Mouse (Mus musculus) lung, embryonic 16.5 days (tissue): ENCODE measurements around the gene Padi4. TPM values are rescaled to one million over a fixed set of nuclear protein-coding genes. Genes with fewer than 3 reads are reported as not detected.

Experiments
- ATAC-seq: fragments of 200-750 bp; cut with Nextera tagmentation; 2 replicates; pipeline ENCODE4 v1.8.0; 2017; ENCODE audit warnings: low read depth, mild to moderate bottlenecking, moderate library complexity
- H3K27ac ChIP-seq: fragments of 300-500 bp; sonication (generic); 2 replicates; pipeline ENCODE4 v1.5.1; 2014; ENCODE audit warnings: mild to moderate bottlenecking, control low read depth, low read length
- H3K27me3 ChIP-seq: fragments of 300-500 bp; sonication (generic); 2 replicates; pipeline ENCODE4 v1.6.1; 2014; ENCODE audit warnings: low read depth, low read length, mixed read lengths; ENCODE audit not compliant: control insufficient read depth, insufficient read depth
- H3K36me3 ChIP-seq: fragments of 300-500 bp; sonication (generic); 2 replicates; pipeline ENCODE4 v1.6.1; 2014; ENCODE audit warnings: low read length; ENCODE audit not compliant: control insufficient read depth, insufficient read depth
- H3K4me1 ChIP-seq: fragments of 300-500 bp; sonication (generic); replicated peaks from 2 replicates; pipeline ENCODE4 v1.6.1; 2014; ENCODE audit warnings: low read length, mixed read lengths; ENCODE audit not compliant: control insufficient read depth, insufficient read depth
- H3K4me2 ChIP-seq: fragments of 300-500 bp; sonication (generic); 2 replicates; pipeline ENCODE4 v1.6.1; 2014; ENCODE audit warnings: low read depth, low read length, control low read depth
- H3K4me3 ChIP-seq: fragments of 300-500 bp; sonication (generic); 2 replicates; pipeline ENCODE4 v1.5.1; 2014; ENCODE audit warnings: mild to moderate bottlenecking, low read length, control low read depth
- H3K9ac ChIP-seq: fragments of 300-500 bp; sonication (generic); 2 replicates; pipeline ENCODE4 v1.6.1; 2014; ENCODE audit warnings: low read length, control low read depth
- H3K9me3 ChIP-seq: fragments of 300-500 bp; sonication (generic); 2 replicates; pipeline ENCODE4 v1.6.1; 2016; ENCODE audit warnings: low read length; ENCODE audit not compliant: control insufficient read depth
- WGBS: fragments of 180-500 bp; shearing (Covaris S2); extraction: QIAGEN DNeasy Blood & Tissue Kit; methylation state at CpG from one replicate; pipeline ENCODE4 v1.1.7; 2014; 5-methylcytosine and 5-hydroxymethylcytosine counted together
- polyA plus RNA-seq: library from polyadenylated mRNA; unstranded; fragments of >200 nt; fragmentation: Nextera tagmentation; extraction: Ambion mirVana; gene quantifications from 2 replicates; pipeline ENCODE4 v1.2.1, GENCODE M21; 2015

Gene Padi4
- polyA plus RNA-seq, 1 experiment from 2014 or later = 1.8 TPM

DNA sequence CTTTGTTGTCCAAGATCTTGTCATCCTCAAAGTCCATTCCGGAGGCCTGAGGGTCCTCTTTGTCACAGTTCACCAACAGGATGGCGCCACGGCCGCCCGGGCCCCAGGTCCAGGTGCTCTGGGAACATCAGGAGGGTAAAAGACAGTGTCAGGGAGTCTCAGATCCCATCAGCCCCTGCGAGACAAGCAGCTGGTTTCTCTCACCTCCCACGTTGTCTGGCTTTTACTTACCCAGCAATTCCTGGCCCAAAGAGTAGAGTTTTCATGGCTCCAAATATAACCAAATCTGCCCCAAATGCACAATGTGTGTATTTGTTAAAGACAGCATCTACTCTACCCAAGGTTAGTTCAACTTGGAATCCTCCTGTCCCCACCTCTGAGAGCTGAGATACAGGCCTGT, 12.4 kb downstream of the Padi4 start:
- Histone ChIP-seq H3K27ac (no peak overlapping the region), H3K36me3 (no peaks in the 10 kb centered on the region), H3K4me2 (no peak overlapping the region), H3K4me1 (no peaks in the 10 kb centered on the region), H3K27me3 (no peaks in the 10 kb centered on the region), H3K9me3 (no peaks in the 10 kb centered on the region), H3K4me3 (no peak overlapping the region), H3K9ac (no peak overlapping the region)
- no peak for ATAC-seq
- 73% methylated on average over 7 of the region's 7 CpGs for WGBS

DNA sequence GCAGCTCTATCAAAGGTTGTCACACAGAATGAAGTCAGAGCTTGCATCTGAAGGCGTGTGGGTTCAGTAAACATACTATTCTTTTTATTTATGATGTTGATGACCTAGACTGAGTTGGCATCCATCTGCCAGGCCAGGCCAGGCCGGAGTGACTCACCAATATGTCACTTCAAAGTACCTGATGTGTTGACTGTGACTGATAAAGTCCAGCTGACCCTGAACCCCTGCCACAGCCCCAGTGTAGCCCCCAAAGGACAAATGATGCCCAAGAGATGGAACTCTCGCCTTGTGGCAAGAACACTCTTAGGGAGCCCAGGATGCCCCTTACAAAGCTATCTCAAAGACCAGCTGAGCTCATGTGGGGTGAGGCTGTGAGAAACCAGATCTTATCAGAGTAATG, 18.2 kb downstream of the Padi4 start:
- no peaks in the 10 kb centered on the region for H3K9me3 ChIP-seq
- no peak overlapping the region for H3K4me2 ChIP-seq
- WGBS = 66% methylated on average over 3 of the region's 3 CpGs
- H3K27ac ChIP-seq = no peak overlapping the region
- no peak overlapping the region for H3K4me3 ChIP-seq
- no peak overlapping the region for H3K9ac ChIP-seq
- no peaks in the 10 kb centered on the region for H3K36me3 ChIP-seq
- H3K27me3 ChIP-seq = no peaks in the 10 kb centered on the region
- H3K4me1 ChIP-seq = no peaks in the 10 kb centered on the region
- no peak for ATAC-seq

DNA sequence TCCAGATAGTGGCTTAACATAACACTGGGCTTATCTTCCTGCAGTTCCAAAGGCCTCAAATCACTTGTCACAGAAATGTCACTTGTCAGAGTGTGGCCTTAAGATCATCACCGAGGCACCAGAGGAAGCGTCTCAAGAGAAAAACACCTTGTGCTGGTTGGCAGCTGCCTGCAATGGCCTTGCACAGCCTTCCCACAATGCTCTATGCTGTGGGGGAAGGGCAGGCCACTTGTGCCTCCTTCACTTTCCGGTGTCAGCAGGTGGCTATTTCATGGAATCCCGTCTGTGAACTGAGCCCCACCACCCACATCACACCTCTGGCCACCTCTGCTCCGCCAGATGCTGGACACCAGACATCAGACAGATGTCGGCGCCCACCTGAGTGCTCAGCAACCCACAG, 20.7 kb downstream of the Padi4 start:
- no peak for ATAC-seq
- H3K27ac ChIP-seq = no peak overlapping the region
- H3K9ac ChIP-seq = no peak overlapping the region
- no peaks in the 10 kb centered on the region for H3K9me3 ChIP-seq
- H3K27me3 ChIP-seq = no peaks in the 10 kb centered on the region
- H3K36me3 ChIP-seq = no peaks in the 10 kb centered on the region
- no peak overlapping the region for H3K4me3 ChIP-seq
- no peak overlapping the region for H3K4me2 ChIP-seq
- no peaks in the 10 kb centered on the region; the same call in 1 of the 2 replicates for H3K4me1 ChIP-seq
- 45% methylated on average over 7 of the region's 7 CpGs for WGBS

DNA sequence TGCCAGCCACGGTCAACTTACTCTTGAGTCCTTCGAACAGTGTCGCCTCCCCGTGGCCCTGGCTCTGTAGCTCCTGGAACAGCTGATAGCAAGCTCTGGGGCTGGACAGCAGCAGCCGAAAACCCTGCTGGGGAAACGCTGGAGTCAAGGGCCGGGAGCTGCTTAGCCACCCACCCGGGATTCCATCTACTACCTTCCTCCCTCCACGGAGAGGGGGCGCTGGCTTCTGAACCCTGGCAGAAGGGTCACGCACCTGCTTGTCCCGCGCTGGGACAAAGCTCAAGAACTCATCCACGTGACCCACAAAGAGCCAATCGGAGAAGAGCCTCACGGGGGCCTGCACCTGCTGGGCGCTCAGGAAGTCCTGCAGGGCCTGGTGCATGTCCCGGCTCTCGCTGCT, 23.7 kb downstream of the Padi4 start:
- WGBS = 11% methylated on average over 19 of the region's 19 CpGs
- Histone ChIP-seq H3K27ac (no peak overlapping the region), H3K4me1 (peaks cover 4% of the 10 kb centered on the region), H3K4me3 (peak overlapping the region; percentile 27), H3K27me3 (no peaks in the 10 kb centered on the region; the same call in 1 of the 2 replicates), H3K9ac (0 out of 2 replicates have a peak overlapping the region, but pooled peaks have one; percentile 41), H3K9me3 (no peaks in the 10 kb centered on the region), H3K36me3 (no peaks in the 10 kb centered on the region), H3K4me2 (peak overlapping the region; percentile 56)
- ATAC-seq = peak; percentile 56; the same call in 1 of the 2 replicates

DNA sequence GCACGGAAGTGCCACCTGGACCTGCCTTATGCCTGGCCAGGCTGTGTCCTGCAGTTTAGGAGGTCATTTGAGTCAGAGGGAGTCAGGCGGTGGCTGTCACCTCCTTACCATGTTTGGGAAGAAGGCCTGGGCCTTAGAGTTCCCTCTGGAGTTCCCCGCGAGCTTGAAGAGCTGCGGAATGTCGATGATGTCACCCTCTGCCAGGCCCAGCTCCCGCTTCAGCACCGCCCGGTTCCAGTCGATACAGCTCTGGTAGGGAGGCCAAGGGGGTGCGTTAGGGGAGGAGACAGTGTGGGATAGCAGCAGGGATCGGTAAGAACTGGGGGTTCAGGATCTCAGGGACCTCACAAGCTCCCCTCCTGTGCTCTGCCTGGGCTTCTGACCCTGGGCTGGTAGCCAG, 26.1 kb downstream of the Padi4 start:
- H3K9ac ChIP-seq = peak overlapping the region; percentile 30; the same call in 1 of the 2 replicates
- 16% methylated on average over 12 of the region's 12 CpGs for WGBS
- no peak overlapping the region for H3K27ac ChIP-seq
- H3K4me2 ChIP-seq = no peak overlapping the region
- H3K27me3 ChIP-seq = no peaks in the 10 kb centered on the region; the same call in 1 of the 2 replicates
- H3K9me3 ChIP-seq = no peaks in the 10 kb centered on the region
- H3K4me1 ChIP-seq = peaks cover 4% of the 10 kb centered on the region
- H3K36me3 ChIP-seq = no peaks in the 10 kb centered on the region
- peak; percentile 58 for ATAC-seq
- H3K4me3 ChIP-seq = no peak overlapping the region

DNA sequence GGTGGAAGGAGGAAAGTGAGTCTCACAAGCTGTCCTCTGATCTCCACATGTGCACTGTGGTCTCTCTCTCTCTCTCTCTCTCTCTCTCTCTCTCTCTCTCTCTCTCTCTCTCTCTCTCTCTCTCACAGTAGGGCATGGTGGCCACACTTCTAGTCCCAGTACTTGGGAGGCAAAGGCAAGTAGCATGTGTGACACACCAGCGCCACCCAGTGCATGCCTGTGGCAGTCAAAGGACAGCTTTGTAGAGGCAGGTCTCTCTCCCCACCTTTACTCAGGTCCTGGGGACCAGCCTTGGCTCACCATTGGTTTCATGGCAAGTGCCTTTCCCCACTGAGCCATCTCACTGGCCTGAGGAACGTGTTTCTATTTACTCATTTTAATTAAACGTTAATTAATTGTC, 29.4 kb downstream of the Padi4 start:
- Histone ChIP-seq H3K4me2 (no peak overlapping the region), H3K4me1 (peaks cover 4% of the 10 kb centered on the region), H3K9me3 (no peaks in the 10 kb centered on the region), H3K27me3 (no peaks in the 10 kb centered on the region; the same call in 1 of the 2 replicates), H3K9ac (no peak overlapping the region), H3K36me3 (no peaks in the 10 kb centered on the region), H3K4me3 (no peak overlapping the region), H3K27ac (no peak overlapping the region)
- 15% methylated on average over 3 of the region's 3 CpGs for whole genome bisulfite sequencing
- ATAC-seq = no peak

DNA sequence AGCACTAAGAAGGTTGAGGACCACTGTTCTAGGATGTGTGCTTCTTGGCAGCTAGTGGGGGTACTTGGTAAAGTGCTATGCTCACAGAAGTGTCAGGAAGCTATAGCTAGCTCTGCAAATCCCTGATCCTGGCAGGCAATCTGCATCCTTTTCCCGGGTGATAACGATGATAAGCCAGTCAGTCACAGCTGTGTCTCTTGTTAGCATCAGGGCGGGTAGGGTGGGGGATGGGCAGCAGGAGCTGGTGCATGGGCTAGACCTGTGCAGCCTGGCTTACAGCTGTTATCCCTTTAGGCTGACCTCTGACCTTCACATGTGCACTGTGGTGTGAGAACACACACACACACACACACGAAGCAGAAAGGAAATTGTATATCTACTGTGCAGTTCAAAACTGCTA, 30.9 kb downstream of the Padi4 start:
- peaks cover 2% of the 10 kb centered on the region for H3K4me1 ChIP-seq
- no peak overlapping the region for H3K27ac ChIP-seq
- no peaks in the 10 kb centered on the region; the same call in 1 of the 2 replicates for H3K27me3 ChIP-seq
- WGBS = 26% methylated on average over 4 of the region's 4 CpGs
- H3K9me3 ChIP-seq = no peaks in the 10 kb centered on the region
- ATAC-seq = no peak
- no peak overlapping the region for H3K4me2 ChIP-seq
- no peak overlapping the region for H3K9ac ChIP-seq
- H3K36me3 ChIP-seq = no peaks in the 10 kb centered on the region
- no peak overlapping the region for H3K4me3 ChIP-seq

DNA sequence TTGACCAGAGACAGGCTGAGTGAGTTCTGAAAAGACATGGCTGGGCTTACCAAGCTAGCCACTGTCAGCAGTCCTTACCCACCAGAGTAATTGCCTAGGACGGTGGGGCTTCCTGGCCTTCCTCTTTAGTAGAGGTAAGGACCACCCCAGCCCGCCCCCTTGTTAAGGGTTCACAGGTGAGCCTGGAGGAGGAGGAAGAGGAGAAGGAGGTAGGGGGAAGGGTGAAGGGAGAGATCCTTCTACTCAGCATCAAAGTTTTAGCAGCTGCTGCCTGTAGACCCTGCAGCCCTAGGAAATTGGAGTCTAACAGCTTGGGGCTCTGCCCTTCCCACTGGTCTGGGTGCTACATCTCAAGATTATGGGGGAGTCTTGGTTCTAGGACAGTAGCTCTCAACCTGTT, 31.5 kb downstream of the Padi4 start, which contains the start of gene Padi6:
Gene Padi6, minus strand, starts transcription at position 101 of the 400 bp plus-strand sequence.
- no peaks in the 10 kb centered on the region; the same call in 1 of the 2 replicates for H3K27me3 ChIP-seq
- no peak within 1 kb of the TSS for H3K4me2 ChIP-seq
- H3K4me3 ChIP-seq = no peak within 1 kb of the TSS
- WGBS = 74% methylated on average over 2 of the region's 2 CpGs
- H3K9ac ChIP-seq = no peak within 1 kb of the TSS
- no peak for ATAC-seq
- no peak within 1 kb of the TSS for H3K27ac ChIP-seq
- H3K4me1 ChIP-seq = no peaks in the 10 kb centered on the region
- H3K9me3 ChIP-seq = no peaks in the 10 kb centered on the region
- no peaks in the 10 kb centered on the region for H3K36me3 ChIP-seq

DNA sequence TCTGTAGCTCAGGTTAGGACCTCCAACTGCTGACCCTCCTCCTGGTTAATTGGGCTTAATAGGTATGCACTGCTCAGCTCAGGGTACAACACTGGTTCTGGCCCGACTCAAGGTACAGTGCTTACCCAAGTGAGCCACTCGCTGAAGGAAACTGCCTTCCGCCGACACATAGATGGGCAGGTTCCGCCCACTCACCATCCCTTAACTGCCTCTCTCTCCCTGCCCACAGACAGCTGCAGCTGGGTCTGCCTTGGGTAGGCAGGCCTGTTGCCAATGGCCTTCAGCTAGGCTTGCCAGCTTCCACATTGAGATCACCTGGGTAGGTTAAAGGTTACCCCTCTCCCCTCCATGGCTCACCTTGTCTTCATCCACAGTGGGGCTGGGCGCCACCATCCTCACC, 32.6 kb downstream of the Padi4 start:
- Histone ChIP-seq H3K27me3 (no peaks in the 10 kb centered on the region), H3K4me2 (no peak overlapping the region), H3K4me3 (no peak overlapping the region), H3K9ac (no peak overlapping the region), H3K27ac (no peak overlapping the region), H3K4me1 (no peaks in the 10 kb centered on the region), H3K9me3 (no peaks in the 10 kb centered on the region), H3K36me3 (no peaks in the 10 kb centered on the region)
- WGBS = 83% methylated on average over 6 of the region's 6 CpGs
- ATAC-seq = no peak

DNA sequence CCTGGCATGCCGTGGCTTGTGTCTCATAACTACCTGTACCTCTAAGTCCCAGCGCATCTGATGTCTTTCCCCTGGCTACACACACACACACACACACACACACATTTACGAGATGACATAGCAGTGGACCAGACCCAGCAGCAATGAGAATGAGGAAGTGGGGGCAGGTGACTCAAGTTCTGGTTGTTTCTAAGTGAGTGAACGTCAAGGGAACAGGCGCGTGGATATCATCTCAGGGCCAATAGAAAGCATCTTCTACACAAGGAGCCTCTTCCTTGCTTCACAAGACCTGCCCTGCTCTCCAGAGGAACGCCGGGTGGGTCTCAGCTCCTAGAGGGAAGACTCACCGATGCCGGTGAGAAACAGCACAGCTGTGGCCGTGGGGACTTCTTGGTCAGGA, 33.4 kb downstream of the Padi4 start:
- Histone ChIP-seq H3K4me3 (no peak overlapping the region), H3K36me3 (no peaks in the 10 kb centered on the region), H3K9me3 (no peaks in the 10 kb centered on the region), H3K4me2 (no peak overlapping the region), H3K9ac (no peak overlapping the region), H3K27me3 (no peaks in the 10 kb centered on the region), H3K27ac (no peak overlapping the region), H3K4me1 (no peaks in the 10 kb centered on the region)
- WGBS = 82% methylated on average over 11 of the region's 11 CpGs
- ATAC-seq = no peak
